Mouse (Mus musculus): ENCODE results near the gene Adamts8.
A peak's percentile ranks its signal among the peaks of the same experiment; 100 is the strongest.

Adamts8 gene

DNA sequence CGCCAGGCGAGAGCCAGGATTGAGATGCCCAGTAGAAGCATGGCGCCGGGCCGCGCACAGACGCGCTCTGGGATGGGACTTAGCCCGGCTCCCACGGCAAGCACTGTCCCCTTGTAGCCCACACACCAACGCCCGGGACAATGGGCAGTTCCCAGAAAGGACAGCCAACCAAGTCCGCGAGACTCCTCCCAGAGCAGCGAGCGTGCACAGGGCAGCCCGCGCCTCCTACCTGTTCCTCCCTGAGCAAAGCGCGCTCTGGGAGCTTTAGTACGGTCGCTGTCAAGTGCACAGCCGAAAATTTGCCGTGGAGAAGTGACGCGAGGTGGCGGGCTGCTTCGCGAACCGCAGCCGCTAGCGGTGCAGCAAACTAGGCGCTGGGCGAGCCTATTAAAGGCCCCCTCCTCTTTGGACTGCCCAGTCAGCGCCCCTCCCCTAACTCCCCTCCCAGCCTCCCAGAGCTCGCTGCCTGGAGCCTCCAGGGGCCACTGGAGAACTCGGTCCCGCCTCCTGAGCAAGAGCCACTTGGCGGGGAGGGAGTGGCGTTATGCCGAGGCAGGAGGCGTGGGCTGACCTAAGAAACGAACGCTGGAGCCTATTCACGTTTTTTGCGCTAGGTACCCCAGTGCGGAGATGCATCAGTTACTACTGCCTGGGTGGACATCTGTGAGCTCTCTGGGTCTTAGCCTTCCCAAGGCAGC, 20.0 kb upstream of the Adamts8 start, which contains the start of gene Adamts15:
Gene Adamts15, minus strand, starts transcription at position 256 of the 698 bp plus-strand sequence.
- DNase-seq: peak; percentile 23

DNA sequence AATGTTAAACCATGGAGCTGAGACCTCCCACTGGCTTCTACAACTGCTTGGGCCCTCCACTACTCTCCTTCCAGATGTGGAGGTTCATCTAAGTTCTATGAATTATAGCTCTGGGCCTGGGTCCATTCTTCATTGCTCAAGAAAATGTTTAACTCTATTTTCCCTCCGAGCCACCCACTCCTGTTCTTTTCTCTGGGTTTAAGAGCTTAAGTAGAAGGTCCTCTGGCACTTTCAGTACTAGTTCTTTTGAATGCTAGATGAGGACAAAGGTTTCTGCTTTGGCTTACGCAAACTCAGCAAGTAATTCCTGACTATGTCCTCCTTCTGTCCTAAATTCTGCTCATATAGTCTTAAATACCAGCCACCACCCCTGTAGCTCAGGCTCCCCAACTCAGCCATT, 13.6 kb upstream of the Adamts8 start:
- no peak for DNase-seq

DNA sequence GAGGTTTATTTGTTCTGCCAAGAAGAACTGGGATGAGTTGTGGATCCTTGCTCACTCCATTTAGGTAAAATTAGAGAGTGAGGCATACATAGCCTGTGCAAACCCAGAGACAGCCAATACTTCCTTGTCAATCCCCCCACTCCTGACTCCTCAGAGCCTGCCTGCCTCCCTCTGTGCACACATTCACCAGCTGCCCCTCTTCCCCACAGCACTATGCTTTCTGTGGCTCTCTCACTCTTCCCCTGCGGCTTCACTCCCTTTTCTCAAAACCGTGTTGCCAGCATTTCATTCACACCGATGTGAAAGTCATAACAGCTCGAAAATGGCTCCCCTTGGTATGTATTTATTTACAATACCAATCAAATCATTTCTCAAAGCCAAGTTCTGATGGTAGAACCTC, 10.0 kb upstream of the Adamts8 start:
- no peak for DNase-seq

DNA sequence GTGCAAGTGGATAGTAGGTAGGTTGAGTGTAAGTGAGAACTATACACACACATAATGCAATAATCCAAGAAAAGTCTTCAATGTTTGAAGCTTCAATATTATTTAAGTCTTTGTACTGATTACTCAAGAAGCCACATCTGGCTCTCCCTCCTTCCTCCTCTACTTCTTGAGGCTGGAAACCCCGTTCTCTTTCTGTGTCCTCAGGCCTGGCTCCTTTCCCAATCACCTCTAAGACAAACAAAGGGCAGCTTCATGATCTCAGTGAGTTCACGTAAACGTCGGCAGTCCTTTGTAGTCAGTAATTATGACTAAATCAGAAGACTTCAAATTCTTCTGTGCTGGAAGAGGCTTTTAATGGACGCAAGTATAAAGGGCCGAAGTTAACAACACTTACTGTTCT, 7.5 kb upstream of the Adamts8 start:
- DNase-seq: no peak

DNA sequence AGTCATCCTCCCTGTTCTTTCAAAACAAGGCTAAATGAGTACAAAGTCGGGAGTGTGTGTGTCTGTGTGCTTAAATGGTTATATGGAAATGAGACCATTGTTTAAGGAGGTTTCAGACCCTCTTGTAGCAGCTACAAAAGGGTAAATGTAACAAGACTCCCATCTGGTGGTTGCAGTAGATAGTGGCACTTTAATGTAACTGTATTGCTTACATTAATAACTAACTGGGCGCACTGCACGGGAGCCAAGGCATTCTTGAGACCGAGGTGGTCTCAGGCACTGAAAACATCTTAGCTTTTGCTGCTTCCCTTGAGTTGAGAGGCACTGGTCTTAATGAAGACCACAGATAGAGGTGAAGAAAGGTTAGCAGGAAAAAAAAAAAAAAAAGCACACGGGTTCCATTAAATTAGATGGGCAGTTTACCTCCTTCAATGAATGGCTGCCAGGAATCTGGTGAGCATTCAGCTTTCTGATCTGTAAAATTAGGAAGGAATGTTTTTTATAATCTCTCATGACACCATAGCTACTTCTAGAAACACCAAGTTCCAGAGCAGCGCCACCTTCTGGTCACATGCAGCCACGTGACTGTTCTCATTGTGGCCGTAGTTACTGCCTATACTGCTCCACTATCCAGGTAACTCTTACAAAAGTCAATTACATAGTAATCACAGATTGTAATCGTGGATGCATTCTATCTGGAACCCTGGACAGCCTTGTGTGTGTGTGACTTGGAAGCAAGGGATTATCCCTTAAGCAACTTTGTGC, 5.5 kb upstream of the Adamts8 start:
- no peak for DNase-seq

DNA sequence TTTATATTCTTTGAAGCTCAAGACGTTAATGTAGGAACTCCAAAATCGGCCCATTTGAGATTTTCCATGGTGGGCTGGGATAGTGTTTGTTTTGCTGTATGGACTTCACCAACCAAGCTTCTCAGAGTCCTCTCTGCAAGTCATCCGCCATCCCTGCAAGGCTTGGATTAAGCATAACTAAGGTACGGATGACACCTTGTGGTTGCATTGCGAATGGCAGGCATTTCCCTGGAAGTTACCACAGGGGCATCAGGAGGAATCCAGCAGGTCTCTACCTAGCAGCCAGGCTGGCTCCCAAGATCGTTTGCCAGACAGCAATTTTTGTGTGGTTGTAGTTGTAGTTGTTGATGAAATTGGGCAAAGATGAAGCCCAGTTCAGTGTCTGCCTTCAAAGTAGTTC, 2.0 kb upstream of the Adamts8 start:
- peak; percentile 73 for DNase-seq

DNA sequence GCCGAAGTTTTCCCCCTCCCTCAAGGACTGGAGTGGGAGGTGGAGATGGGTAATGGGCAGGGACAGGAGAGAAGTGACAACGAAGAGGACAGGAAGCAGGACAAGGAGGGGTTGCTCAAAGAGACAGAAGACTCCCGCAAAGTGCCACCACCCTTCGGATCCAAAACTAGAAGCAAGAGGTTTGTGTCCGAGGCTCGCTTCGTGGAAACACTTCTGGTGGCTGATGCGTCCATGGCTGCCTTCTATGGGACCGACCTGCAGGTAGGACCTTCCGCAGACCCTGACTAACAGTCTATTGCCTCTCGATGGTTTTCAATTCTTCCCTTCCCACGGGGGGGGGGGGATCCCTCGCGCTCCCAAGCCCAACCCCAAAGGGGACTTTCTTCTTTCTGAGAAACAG, 979 bp downstream of the Adamts8 start:
- DNase-seq: no peak

DNA sequence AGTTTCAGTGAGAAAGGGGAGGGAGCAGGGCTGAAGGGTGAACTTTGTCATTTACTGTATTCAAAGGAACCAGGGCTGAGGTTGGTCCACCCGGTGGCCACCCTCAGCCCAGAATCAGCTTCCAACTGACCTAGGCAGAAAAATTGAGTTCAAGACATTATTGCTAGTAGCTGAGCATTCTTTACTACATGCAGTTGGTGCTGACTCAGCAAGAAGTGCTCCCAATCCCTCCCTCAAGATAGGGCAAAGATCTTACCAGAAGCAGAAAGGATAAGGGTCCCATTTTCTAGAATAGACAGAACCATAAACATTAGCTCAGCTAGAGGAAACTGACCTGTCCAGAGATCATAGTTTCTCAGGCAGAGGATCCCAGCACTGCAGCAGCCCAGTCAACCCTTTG, 1.9 kb downstream of the Adamts8 start:
- no peak for DNase-seq

DNA sequence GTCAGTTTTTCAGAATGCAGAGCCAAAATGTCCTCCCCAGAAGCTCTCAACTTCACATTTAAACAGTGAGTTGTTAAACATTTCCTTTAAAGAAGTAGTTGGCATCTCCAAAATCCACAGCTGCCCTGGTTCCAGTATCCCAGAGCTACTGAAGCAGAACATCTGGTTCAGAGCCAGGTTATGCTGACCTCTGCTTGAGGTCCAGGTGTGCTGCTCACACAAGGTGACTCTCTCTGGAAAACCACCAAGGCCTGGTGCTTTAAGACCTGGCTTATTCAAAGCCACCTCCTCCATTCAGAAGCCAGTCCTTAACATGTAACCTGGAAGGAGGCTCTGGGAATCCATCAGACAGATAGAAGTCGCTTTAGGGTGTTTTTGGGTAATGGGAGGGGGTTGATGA, 2.9 kb downstream of the Adamts8 start:
- no peak for DNase-seq

DNA sequence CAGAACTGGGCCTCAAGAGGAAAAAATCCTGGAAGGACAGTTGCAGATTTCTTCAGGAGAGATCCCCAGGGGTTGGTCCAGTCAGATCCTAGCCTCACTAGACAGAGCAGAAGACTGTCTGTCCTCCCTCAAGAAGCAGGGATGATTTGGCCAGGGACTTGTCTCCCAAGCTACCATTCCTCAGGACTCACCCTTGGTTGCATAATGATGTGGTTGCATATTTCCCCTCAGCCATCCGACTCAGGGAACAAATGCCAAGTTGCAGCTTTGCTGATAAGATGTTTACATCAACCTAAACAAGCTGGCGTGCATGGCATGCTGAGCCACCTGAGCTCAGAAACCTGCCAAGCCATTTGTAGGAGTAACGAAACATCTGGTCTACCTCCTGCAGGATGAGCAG, 7.1 kb downstream of the Adamts8 start:
- DNase-seq: no peak

DNA sequence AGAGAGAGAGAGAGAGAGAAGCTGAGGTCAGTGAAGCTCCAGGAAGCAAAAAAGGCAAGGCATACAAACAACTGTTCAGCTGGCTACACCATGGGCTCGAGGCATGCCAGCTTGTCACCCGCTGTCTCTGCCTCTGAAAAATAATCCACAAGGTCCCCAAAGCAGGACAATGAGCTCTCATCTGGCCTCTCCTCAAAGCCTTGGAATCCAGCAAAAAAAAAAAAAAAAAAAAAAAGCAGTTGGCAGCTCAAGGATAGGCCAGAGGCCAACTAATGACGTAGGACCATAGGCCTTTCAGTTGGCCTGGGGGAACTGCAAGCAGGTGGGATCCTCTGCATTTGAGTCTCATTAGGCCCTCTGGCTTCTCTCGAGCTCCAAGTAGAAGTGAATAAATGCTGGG, 7.6 kb downstream of the Adamts8 start:
- DNase-seq: no peak

DNA sequence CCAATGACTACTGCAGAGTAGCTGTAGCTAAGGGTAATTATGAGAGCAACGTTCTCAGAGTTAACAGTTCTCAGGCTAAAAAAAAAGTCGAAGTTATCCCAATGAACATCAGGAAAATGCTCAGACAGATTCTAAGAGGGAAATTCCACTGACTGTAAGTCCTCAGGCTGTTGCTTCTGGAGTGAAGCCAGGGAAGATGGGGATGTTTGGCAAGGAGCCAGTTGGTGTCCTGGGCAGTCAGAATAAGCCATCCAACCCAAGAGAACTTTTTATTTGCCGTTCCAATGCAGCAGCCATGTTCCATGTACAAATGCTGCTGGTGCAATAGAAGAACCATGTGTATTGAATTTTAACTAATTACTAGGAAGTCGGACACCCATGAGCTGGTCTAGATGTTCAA, 8.2 kb downstream of the Adamts8 start:
- DNase-seq: no peak

DNA sequence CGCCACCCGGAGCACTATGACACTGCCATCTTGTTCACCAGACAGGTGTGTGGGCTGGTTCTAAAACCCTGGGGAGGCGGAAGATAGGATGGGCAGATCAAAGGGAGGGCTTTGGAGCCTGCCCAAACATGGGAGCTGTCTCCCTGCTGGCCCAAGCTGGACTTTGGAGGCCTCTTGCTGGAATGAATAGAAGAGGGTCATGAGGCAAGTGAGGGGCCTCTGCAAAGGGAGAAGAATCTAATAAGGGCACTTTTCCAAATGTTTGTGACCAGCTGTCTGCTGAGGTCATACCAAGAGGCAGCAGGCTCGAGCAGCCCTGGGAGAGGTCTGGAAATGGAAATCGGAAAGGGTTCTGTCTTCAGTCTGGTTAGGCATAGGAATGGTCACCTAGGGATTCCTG, 9.1 kb downstream of the Adamts8 start:
- no peak for DNase-seq

DNA sequence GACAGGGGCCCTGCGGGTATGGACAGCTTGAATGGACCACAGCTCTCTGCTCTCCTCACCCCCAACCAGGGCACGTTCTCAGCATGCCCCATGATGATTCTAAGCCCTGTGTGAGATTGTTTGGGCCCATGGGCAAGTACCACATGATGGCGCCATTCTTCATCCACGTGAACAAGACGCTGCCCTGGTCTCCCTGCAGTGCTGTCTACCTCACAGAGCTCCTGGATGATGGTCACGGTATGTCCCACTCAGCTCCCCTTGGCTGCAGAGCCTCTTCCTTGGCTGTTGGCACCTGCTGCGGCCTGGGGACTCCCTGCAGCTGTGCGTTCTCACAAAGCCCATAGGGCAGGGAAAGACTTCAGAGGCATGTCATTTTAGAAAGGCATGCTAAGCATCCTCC, 10.9 kb downstream of the Adamts8 start:
- DNase-seq: no peak

DNA sequence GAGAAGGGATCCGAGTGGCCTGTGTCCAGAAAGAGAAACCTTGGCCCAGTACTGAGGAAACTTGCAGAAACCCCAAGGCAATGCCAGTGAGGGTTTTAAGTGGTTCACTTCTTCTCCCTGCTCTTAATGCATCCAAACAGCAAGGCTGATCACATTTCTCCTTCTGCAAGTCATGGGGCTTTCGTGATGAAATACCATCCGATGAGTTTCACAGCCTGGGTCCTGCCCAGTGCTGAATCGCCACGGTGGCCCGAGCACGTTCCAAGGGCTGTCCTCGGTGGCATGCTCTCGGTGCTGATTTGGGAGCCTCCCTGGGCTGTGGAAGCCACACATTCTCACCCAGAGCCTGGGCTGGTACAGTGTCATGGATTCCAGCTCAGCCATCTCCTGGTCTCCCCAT, 12.9 kb downstream of the Adamts8 start:
- DNase-seq: no peak

DNA sequence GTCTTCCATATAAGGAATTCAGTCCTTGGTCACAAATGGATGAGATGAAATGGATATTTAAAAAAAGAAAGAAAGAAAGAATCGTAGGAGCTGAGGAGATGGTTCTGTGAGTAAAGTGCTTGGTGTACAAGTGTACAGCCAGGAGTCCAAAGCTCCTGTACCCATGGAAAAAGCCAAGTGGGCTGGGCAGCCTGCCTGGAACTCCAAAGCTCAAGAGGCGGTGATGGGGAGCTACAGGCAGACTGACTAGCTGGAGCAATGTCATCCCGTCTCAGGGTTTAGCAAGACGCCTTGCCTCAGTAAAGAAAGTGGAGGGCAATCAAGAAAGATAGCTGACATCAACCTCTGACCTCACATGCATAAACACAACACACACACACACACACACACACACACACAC, 21.4 kb downstream of the Adamts8 start:
- no peak for DNase-seq

DNA sequence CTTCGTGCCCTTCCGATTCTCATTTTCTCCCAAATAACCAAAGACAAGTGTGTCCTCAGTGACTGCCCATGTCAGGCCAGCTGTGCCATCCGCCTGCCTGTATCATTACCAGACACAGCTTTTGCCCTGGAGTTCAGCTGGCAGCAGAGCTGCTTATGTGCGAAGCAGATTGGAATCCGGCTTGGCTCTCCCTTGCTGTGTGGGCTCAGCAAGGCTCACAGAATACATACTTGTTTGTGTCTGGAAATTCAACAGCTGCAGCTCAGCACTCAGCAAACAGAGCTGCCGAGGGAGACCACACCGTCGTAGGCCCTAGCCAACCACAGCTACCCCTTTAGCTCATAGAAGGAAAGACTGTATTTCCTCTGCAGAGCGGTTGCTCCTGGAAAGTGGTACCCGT, 22.3 kb downstream of the Adamts8 start:
- DNase-seq: no peak

DNA sequence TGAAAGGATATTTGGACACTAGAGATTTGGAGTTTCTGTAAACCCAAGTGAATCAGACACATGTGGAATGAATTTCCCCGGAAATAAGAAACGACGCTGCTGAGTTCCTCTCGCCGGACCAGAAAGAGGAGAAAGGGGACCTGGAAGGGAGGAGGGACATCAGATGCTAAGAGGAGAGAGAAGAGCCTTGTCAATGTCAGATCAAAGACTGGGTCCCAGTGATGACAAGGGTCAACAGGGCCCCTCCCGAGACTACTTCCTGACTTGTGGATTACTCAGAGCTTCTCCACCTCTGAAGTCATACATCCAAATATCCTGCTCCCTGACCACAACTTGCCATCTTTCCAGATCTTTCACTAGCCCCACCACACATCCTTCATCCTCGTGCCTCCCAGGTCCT, 24.5 kb downstream of the Adamts8 start:
- no peak for DNase-seq

DNA sequence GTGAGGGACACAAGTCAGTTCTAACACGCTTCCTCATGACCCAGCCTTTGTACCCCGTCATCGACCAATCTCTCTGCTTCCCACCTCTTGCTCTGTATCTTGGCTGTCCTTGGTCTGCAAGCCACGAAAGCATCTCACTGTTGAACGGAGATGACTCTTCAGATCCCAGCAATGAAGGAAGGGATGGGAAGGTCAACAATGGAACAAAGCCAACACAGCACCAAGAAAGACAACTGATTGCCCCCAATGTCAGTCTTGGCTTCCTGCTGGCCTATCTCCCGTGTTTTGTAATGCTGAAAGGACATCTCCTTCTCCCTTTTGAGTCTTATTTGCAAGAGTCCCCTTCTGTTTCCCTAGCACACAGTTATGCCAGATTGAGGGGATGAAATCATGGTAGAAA, 25.8 kb downstream of the Adamts8 start:
- no peak for DNase-seq

DNA sequence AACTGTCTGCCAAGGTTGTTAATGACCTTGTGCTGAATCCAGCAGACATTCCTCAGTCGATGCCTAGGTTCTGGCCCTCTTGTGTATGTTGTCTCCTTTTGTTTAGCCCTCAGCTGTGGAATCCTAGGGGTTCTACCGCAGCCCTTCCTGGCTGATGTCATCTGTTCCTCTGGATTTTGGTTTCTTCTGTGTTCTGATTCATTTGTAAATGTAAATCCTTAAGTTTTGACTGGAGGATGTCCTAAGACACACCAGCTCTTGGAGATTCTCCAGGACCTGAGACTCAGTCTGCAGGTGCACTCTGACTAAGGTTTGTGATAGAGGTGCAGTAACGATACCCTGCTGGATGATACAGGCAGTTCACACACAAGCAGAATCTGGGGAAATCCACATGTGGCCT, 27.6 kb downstream of the Adamts8 start:
- no peak for DNase-seq

DNA sequence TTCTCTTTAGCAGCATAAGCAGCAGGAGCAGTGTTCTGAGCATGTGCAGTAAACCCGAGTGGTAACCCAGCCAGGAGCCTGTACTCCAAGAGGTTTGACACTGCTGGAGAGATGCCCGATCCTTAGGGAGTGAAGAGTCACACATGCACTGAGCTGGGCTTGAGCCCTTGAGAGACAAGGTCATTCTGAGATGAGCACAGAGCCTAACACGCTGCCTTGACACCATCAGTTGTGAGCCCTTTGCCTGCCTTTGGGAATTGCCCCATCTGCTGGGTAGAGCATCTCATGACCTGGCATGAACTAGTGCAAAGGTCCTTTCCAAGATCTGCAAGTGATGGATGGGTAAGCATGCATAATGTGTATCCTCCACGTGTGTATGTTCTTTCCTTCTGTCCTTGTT, 29.6 kb downstream of the Adamts8 start:
- DNase-seq: no peak

DNA sequence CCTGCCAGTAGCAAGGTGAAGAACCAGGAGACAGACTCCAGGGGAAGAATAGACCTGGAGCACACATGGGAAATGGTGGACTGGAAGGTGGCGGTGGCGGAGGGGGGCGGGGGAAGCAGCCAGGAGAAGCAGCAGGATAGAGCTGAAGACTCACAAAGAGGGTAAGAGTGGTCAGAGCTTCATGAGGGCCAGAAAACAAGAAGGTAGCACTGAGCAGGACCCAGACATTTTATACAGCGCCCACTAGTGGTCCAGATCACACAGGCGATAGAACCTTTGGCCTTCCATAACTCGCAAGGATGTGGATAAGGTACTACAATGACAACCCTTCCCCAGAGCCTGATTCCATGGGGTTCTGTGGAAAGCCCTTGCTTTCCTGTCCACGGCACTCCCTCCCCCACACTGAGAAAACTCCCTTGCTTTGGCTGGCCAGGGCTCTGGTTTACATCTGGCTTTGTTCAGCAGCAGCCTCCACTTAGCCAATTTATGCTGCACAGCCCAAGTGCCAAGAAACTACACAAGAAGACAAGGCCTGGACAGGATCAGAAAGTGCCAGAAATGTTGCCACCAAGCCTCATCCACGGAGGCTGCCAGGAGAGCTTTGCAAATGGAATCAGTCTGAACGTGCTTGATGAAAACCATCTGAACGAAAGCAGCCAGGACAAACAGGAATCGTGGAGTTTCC, 34.1 kb downstream of the Adamts8 start:
- no peak for DNase-seq

DNA sequence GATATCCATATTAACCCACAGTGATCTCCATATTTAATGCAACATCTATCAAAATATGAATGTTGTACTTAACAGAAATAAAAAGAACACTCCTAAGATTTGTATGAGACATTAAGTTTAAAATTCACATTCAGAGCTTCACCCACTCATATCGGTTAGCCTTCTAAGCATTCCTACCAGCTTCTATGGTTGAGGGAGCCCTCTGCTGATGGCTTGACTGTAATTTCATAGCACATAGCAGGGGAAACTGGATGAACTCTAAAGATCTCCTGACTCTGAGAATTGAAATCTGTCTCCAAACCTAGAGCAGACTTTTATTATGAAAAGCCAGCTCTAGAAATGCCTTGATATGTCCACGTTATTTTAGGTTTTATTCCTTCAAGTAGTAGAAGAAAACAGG, 38.1 kb downstream of the Adamts8 start:
- no peak for DNase-seq

DNA sequence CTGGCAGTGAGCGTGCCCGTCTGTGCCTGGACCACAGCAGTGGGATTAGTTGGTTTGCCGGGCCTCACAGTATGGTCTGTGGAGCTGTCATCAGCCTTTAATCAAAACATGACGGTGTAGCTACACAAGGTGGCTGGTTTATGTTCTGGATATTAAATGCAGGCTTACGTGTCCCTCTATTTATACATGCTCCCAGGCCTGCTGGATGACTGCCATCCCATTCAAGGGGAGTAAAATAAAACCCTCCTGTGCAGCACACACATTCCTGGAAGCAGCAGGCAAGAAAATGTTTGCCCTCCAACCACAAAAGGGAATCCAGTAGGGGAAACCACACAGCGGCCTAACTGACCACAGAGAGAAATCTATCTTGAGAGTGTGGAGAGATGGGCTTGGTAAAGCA, 43.4 kb downstream of the Adamts8 start:
- DNase-seq: no peak

Measured in cerebellum, adult 9-11 months (tissue).